Mouse (Mus musculus) spleen, postnatal 14 days (tissue): ENCODE measurements at regions not wholly inside any gene's neighbourhood (a gene's known extent, or its start where the extent isn't known, plus 50 kb on each side); places are given as distances from the start of the nearest gene placed in this dataset.

Experiments used
- DNase-seq, 2 experiments: peaks; one replicate each; pipeline ENCODE4 v3.0.0; 2021 to 2022; ENCODE audit warnings: low spot score in 2 of 2

- no peak for DNase-seq
Observed at GRCm38 (mm10) chr13:84646899-84647298, 424.8 kb downstream of the Tmem161b start.

- no peak for DNase-seq
Observed at GRCm38 (mm10) chr13:84648056-84648455, 426.0 kb downstream of the Tmem161b start.

DNA sequence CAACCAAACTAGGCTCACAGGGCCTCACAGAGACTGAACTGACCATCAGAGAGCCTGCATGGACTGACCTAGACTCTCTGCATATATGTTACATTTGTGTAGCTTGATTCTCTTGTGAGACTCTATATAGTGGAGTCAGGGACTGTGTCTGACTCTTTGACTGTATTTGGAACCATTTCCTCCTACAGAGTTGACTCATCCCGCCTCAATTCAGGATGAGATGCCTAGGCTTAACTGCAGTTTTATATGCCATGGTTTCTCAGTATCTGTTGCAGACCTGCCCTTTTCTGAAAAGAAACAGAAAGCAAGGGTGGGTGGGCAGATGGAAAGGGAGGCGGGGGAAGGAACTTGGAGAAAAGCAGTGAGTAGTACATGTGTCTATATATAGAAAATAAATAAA, 441.9 kb downstream of the Tmem161b start:
- no peak for DNase-seq

DNA sequence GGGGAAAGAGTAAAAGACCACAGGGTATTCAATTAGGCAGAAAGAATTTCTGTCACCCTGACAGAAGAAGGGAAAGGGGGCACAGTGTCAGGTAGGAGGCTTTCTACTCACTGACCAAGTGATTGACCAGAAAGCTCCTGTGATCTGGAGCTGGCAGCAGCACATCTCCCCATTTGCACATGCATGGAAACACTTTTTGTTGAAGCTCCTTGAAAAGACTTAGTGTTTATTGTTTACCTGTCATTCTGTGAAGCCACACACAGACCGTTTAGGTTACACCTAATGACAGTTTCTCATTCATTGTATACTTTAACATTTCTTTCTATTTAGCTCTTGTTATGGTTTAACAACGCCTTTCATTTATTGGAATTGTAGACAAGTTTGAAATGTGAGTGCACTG, 458.9 kb downstream of the Tmem161b start:
- no peak for DNase-seq

DNA sequence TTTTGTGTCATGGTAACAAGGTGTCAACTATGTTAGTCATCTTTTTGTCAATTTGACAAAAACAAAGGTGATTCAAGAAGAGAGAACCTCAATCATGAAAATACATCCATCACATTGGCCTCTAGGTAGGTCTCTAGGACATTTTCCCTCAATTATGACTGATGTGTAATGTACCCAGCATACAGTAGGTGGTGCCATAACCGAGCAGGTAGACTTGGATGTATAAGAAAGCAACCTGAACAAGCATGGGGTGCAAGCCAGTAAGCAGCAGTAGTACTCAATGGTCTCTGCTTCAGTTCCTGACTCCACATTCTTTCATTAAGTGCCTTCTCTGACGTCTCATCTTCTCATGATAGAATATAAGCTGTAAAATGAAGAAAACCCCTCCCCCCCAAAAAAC, 463.8 kb downstream of the Tmem161b start:
- no peak for DNase-seq

GRCm38 (mm10) chr13:84693462-84693861, 471.4 kb downstream of the Tmem161b start:
- DNase-seq: no peak

DNA sequence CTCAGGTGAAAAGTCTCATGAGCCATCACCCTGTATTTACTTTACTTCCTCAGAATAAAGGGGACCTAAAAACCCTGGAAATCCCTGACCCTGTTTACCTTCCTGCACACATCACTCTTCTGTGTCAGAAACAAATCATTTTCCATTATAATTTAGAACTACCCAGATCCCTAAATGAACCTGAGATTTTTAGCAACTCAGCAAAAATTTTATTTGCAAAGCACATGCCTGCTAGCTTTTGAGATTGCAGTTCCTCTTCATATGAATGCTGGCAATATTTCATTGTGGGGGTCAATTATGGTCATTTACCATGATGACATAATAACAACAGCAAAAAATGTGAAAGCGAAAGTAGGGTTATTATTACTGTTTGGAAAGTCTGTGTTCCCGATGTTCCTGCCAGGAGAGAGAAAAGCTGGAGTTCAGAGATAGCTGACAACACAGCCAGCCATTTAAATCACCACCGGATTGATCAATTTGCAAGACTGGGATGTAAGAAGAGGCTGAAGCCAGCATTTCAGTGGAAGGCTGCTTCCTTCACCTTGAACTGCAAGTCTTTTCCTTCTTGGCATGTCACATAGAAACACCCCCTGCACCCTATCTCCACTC, 476.5 kb downstream of the Tmem161b start:
- DNase-seq: no peak

- no peak for DNase-seq
Observed at GRCm38 (mm10) chr13:84741231-84741630, 448.0 kb upstream of the Ccnh start.

- no peak for DNase-seq
Observed at GRCm38 (mm10) chr13:84748331-84748730, 440.9 kb upstream of the Ccnh start.

- DNase-seq: no peak
Observed at GRCm38 (mm10) chr13:84749214-84749613, 440.0 kb upstream of the Ccnh start.

DNA sequence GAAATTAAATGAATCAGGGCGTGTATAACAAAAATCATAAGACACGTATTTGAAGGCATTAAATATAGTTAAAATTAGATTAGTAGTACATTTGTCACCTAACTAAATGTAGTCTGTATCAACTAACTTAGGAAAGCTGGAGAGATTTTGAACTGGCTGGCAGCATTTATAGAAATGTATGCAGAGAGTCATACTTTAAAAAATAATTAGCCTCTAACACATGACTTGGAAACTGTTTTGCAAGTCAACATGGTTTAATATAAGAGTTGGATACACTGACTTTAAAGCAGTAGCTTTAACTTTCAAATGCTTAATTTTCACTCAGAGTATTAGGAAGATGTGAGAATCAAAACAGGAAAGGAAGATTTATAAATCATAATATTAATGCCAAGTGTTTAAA, 439.1 kb upstream of the Ccnh start:
- no peak for DNase-seq

GRCm38 (mm10) chr13:84751576-84752490, 437.4 kb upstream of the Ccnh start:
- DNase-seq: no peak

DNA sequence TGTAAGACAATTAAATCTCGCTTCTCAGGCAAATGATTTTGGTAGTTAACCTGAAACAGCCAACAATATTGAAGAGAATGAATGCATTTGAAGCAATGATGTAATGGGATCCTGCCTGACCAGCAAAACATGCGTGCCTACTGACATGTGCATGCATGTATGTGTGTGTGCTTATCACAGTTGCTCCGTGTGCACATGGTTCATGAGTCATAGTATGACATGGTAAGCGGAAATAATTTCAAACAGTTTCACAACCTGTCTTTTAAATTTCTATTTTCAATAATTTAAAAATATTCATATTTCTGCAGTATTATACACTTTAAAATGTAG, 436.8 kb upstream of the Ccnh start:
- DNase-seq: no peak

GRCm38 (mm10) chr13:84753751-84754500, 435.3 kb upstream of the Ccnh start:
- no peak for DNase-seq

- DNase-seq: no peak
Observed at GRCm38 (mm10) chr13:84754821-84755725, 434.1 kb upstream of the Ccnh start.

DNA sequence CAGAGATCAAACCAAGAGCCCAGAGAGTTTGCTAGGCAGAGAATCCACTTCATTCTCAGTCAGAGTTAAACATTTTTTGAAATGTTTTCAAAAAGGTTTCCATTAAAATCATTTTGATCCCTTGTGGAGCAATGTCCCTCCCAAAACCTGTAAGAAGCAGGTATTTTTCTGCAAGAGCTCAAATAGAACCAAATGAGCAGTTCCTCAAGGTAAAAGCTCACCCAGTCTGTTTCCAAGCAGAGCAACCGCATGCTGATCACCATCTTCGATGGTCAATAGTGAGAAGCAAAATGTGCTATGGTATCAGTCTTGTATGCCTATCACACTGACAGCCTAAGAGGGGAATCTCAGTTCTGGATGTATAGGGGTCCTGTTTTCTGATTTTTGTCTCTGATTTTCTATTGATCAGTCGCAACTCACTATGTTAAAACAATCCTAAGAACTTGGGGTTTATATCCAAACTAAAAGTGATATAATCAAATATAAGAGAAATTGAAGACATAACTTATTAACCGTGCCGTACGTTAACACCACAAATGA, 432.3 kb upstream of the Ccnh start:
- no peak for DNase-seq

- no peak for DNase-seq
Observed at GRCm38 (mm10) chr13:84757896-84758567, 431.2 kb upstream of the Ccnh start.

- DNase-seq: peak in 1 of 2 experiments; percentile 12
Observed at GRCm38 (mm10) chr13:84758568-84758900, 430.7 kb upstream of the Ccnh start.

DNA sequence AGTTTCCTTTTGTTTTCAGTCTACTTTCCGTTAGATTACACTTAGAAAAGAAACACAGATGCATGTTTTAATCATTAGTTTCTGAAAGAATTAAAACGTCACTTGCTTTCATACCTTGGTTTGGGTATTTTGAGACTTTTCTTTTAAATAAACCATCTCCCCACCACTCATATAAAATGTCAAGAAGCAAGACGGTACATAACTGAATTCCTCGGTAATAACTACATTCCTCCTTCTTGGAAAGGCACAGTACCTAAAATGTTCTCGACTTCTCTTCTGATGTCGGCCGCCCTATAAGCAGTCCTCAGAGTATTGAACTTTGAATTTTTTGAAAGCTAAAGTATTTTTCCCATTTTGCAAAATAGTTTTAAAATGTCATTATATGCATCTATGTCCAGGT, 430.1 kb upstream of the Ccnh start:
- no peak for DNase-seq

DNA sequence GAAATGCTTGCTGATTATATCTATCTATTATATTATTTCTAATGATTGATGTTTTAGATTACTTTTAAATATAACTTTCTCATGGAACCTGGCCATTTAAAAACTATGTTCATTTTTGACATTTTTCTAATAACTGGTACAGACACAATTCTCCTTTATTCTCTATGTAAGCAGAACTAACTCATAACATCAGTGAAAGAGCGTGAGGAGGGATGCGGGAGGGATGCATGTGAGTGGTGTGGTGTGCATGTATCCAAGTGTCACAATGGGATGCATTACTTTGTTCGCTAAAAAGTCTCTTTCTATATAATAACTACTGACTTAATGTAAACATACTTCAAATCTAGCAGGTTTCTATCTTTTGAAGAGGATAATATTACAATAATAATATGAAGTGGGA, 428.7 kb upstream of the Ccnh start:
- no peak for DNase-seq

- no peak for DNase-seq
Observed at GRCm38 (mm10) chr13:84760978-84761377, 428.2 kb upstream of the Ccnh start.
